Mouse (Mus musculus): Measurements from ENCODE around the gene Card9. TPM values are rescaled to one million over a fixed set of nuclear protein-coding genes. Genes with fewer than 3 reads are reported as not detected.
A peak's percentile ranks its signal among the peaks of the same experiment; 100 is the strongest.

Gene Card9
- polyA plus RNA-seq, 1 experiment from 2014 or later = 2.1 TPM

DNA sequence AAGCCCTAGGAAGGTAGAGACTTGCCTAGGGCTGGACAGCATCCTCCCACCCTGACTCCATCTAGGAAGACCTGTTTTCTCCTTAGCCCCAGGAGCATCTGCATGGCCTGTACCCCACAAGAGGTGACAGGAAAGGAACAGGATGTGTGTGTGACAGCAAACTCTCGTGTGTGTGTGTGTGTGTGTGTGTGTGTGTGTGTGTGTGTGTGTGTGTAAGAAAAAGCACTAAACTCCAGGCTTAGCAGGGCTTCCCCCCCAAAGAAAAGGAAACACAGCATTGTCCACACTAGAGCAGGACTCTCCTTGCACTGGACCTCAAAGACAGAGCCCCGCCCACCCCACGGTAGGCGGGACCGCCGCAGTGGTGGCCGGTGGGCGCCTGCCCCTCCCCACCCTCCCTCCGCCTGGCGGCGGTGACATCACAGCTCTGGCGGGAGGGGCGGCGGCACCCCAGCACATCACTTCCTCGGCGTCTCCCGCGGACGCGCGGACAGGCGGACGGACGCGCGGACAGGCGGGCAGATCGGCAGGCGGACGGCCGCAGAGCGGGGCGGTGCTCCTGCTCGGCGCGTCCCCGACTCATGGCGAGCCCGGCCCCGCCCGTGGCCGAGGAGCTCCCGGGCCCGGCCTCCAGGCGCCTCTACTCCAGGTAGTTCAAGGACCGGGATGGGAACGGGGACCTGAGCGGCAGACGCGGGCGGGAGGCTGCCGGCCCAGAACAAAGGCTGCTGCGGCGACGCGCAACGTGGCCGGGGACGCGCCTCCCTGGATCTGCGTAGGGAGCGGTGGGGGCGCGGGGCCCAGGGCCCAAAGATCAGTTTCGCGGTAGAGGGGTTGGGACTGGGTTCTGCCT, 45.4 kb downstream of the Card9 start, which contains the start of gene Gpsm1:
Gene Gpsm1 (plus strand): TSS at position 444 of the 853 bp plus-strand sequence.
- peak within 1 kb of the TSS; percentile 99 for H3K4me2 ChIP-seq (replicated peaks)
- peak within 1 kb of the TSS; percentile 97 for H3K27ac ChIP-seq
- under 1% methylated on average over 57 of the region's 66 CpGs for WGBS
- H3K27me3 ChIP-seq (ENCODE audit: control insufficient read depth, insufficient read depth, low read length) = no peaks in the 10 kb centered on the region
- H3K4me1 ChIP-seq (replicated peaks; ENCODE audit: control insufficient read depth, insufficient read depth, low read length) = peaks cover 51% of the 10 kb centered on the region
- no peaks in the 10 kb centered on the region for H3K36me3 ChIP-seq (replicated peaks; ENCODE audit: control insufficient read depth, insufficient read depth)
- ATAC-seq (ENCODE audit: low FRiP score) (peak; percentile 85), DNase-seq (ENCODE audit: low spot score) (peak; percentile 84)
- peak within 1 kb of the TSS; percentile 81 for H3K9ac ChIP-seq
- H3K4me3 ChIP-seq (replicated peaks; ENCODE audit: low read length) = peak within 1 kb of the TSS; percentile 52
- H3K9me3 ChIP-seq (ENCODE audit: control insufficient read depth, low read length) = no peaks in the 10 kb centered on the region

DNA sequence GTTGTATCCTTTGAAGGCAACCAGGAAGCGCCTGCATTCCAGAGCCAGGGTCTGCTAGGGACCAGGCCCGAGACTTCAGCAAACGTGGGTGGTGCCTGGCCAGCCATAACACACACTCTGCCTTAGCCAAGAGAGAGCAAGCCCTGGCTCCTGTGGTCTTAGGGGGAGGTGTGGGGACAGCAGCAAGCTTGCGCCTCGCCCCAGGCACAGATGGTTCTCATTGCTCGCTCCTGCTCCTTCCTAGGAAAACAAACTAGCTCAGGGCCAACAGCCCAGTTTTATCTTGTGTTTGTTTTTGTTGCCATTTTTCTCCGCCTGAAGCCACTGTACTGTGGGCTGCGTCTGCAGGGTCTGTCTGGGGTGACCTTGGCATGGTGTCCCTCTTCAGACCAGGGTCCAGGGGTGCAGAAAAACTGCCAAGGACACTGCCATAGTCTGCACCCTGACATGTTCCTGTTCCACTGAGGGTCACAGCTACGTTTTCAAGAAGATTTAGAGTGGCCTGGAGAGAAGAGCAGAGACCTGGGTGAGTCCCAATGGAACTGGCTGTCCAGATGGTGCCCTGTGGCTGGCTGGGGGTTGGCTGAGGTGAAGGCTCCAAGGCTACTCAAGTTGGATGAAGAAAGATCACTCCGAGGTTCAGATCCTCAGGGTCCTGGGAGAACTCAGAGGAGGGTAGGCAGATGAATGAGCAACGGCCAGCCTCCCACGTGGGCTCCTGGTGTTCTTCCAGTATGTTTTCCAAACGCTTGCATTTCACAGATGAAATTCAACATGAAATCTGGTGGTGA, 46.2 kb downstream of the Card9 start:
- Histone ChIP-seq H3K9ac (peak overlapping the region; percentile 81), H3K9me3 (ENCODE audit: control insufficient read depth, low read length) (no peaks in the 10 kb centered on the region), H3K36me3 (replicated peaks; ENCODE audit: control insufficient read depth, insufficient read depth) (no peaks in the 10 kb centered on the region), H3K4me3 (replicated peaks; ENCODE audit: low read length) (peak overlapping the region; percentile 52), H3K27ac (peak overlapping the region; percentile 97), H3K4me1 (replicated peaks; ENCODE audit: control insufficient read depth, insufficient read depth, low read length) (peaks cover 44% of the 10 kb centered on the region), H3K4me2 (replicated peaks) (peak overlapping the region; percentile 99), H3K27me3 (ENCODE audit: control insufficient read depth, insufficient read depth, low read length) (no peaks in the 10 kb centered on the region)
- DNase-seq (ENCODE audit: low spot score) (no peak), ATAC-seq (ENCODE audit: low FRiP score) (no peak)
- 66% methylated on average over 13 of the region's 13 CpGs for WGBS

DNA sequence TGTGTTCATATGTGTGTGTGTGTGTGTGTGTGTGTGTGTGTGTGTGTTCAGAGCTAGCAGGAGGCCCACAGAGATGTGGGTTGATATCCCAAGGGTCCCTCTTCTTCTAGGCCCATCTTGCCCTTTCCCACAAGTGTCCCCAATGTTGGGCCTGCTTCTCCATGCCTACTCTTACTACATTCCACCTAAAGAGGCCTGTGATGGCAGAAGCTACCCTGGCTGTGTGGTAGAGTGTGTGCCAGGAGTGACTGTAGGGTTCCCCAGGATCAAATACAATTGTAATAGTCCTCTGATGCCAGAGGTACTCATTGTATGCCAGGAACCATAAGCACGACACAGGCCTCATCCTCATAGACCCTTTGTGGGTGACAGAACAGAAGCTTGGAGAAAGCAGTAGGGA, 47.3 kb downstream of the Card9 start:
- no peak overlapping the region for H3K27ac ChIP-seq
- whole genome bisulfite sequencing = 92% methylated on average over 1 of the region's 1 CpGs
- no peak overlapping the region for H3K4me2 ChIP-seq (replicated peaks)
- H3K36me3 ChIP-seq (replicated peaks; ENCODE audit: control insufficient read depth, insufficient read depth) = no peaks in the 10 kb centered on the region
- no peaks in the 10 kb centered on the region for H3K9me3 ChIP-seq (ENCODE audit: control insufficient read depth, low read length)
- DNase-seq (ENCODE audit: low spot score) (no peak), ATAC-seq (ENCODE audit: low FRiP score) (no peak)
- no peaks in the 10 kb centered on the region for H3K27me3 ChIP-seq (ENCODE audit: control insufficient read depth, insufficient read depth, low read length)
- no peak overlapping the region for H3K9ac ChIP-seq
- peaks cover 33% of the 10 kb centered on the region for H3K4me1 ChIP-seq (replicated peaks; ENCODE audit: control insufficient read depth, insufficient read depth, low read length)
- H3K4me3 ChIP-seq (replicated peaks; ENCODE audit: low read length) = no peak overlapping the region

DNA sequence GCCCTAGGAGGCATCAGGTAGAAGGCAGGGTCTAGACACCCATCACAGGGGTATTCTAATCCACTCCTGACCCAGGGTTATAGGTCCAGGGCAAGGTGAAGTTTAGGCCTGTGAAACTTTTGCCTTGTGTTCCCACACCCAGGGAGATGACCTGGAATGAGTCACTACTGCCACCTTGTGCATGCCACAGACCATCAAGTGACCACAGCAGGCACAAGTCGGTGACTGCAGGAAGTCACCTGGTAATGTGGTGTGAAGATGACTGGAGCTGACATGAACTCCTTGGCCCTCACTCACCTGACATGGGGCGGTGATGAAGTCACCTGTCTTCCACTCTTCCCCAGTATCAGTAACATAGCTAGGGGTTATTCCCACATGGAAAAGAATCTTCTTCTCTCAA, 47.9 kb downstream of the Card9 start:
- DNase-seq (ENCODE audit: low spot score) = no peak
- 63% methylated on average over 2 of the region's 2 CpGs for WGBS
- H3K4me2 ChIP-seq (replicated peaks) = no peak overlapping the region

DNA sequence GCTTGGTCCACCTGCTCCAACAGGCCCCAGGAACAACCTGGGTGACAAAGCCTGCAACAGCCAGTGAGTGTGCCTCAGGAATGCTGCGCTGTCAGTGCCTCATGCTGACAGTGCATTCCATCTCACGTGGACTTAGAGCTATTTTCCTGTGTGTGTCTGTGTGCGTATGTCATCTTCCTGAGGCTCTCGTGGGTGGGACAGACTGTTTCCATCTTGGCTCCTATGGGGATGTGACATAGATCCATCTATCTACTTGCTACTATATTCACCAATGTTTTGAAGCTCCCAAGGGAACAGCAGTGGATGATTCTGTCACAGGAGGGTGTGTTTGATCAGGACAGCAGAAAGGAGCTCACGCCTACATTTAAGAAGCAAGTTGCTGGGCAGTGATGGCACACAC, 48.8 kb downstream of the Card9 start:
- 76% methylated on average over 5 of the region's 5 CpGs for WGBS

More for the DNA sequence above, 47.9 kb downstream of the Card9 start:
- H3K27ac ChIP-seq = no peak overlapping the region
- no peaks in the 10 kb centered on the region for H3K36me3 ChIP-seq (replicated peaks; ENCODE audit: control insufficient read depth, insufficient read depth)
- H3K4me1 ChIP-seq (replicated peaks; ENCODE audit: control insufficient read depth, insufficient read depth, low read length) = peaks cover 27% of the 10 kb centered on the region
- H3K9me3 ChIP-seq (ENCODE audit: control insufficient read depth, low read length) = no peaks in the 10 kb centered on the region
- no peak overlapping the region for H3K9ac ChIP-seq
- no peak overlapping the region for H3K4me3 ChIP-seq (replicated peaks; ENCODE audit: low read length)
- ATAC-seq (ENCODE audit: low FRiP score) = no peak
- no peaks in the 10 kb centered on the region for H3K27me3 ChIP-seq (ENCODE audit: control insufficient read depth, insufficient read depth, low read length)

DNA sequence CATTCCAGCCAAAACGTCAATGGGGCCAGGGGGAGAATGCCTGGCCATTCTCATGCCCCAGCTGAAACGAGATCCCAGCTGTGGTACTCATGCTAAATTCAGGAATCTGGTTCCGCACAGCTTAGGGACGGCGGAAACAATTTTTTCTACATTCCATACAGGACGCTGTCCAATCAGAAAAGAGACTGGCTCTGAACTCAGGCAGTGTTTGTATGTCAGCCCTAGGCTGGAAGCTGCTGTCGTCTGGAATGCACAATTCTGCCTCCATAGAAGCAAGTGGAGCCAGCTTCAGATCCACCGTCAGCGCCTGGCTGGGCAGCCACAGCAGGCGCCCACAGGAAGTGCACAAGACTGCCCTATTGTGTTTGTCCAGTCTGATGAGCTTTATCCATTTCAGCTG, 51.0 kb downstream of the Card9 start:
- H3K4me2 ChIP-seq (replicated peaks) = no peak overlapping the region
- no peaks in the 10 kb centered on the region for H3K36me3 ChIP-seq (replicated peaks; ENCODE audit: control insufficient read depth, insufficient read depth)
- no peaks in the 10 kb centered on the region for H3K9me3 ChIP-seq (ENCODE audit: control insufficient read depth, low read length)
- ATAC-seq (ENCODE audit: low FRiP score) (peak; percentile 52; the same call in 1 of the 2 replicates), DNase-seq (ENCODE audit: low spot score) (no peak)
- H3K27ac ChIP-seq = peak overlapping the region; percentile 54
- H3K27me3 ChIP-seq (ENCODE audit: control insufficient read depth, insufficient read depth, low read length) = no peaks in the 10 kb centered on the region
- H3K9ac ChIP-seq = no peak overlapping the region
- WGBS = 19% methylated on average over 10 of the region's 10 CpGs
- H3K4me1 ChIP-seq (replicated peaks; ENCODE audit: control insufficient read depth, insufficient read depth, low read length) = peaks cover 8% of the 10 kb centered on the region; the same call in 1 of the 2 replicates
- H3K4me3 ChIP-seq (replicated peaks; ENCODE audit: low read length) = no peak overlapping the region

More for the DNA sequence above, 48.8 kb downstream of the Card9 start:
- H3K27me3 ChIP-seq (ENCODE audit: control insufficient read depth, insufficient read depth, low read length) = no peaks in the 10 kb centered on the region
- H3K9ac ChIP-seq = no peak overlapping the region
- no peak for ATAC-seq (ENCODE audit: low FRiP score)
- DNase-seq (ENCODE audit: low spot score) = no peak
- H3K4me3 ChIP-seq (replicated peaks; ENCODE audit: low read length) = no peak overlapping the region
- H3K4me2 ChIP-seq (replicated peaks) = no peak overlapping the region
- H3K4me1 ChIP-seq (replicated peaks; ENCODE audit: control insufficient read depth, insufficient read depth, low read length) = peaks cover 18% of the 10 kb centered on the region
- H3K36me3 ChIP-seq (replicated peaks; ENCODE audit: control insufficient read depth, insufficient read depth) = no peaks in the 10 kb centered on the region
- H3K27ac ChIP-seq = no peak overlapping the region
- H3K9me3 ChIP-seq (ENCODE audit: control insufficient read depth, low read length) = no peaks in the 10 kb centered on the region

DNA sequence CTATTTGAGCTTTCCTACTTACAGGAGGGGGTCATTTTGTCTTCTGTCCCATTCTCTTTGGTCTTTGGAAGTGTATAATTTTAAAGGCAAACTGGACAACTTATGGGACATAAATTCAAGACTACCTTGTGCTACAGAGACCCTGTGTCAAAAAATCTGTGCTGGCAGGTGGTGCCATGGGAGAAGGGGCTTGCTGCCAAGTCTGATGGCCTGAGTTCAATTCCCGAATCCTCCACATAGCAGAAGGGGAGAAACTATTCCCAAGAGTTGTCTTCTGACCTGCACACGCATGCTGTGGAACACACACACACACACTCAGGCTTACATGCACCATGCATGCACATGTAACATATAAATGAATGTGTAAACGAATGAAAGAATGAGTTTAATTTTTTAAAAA, 54.0 kb downstream of the Card9 start:
- Histone ChIP-seq H3K4me1 (replicated peaks; ENCODE audit: control insufficient read depth, insufficient read depth, low read length) (no peaks in the 10 kb centered on the region), H3K4me3 (replicated peaks; ENCODE audit: low read length) (no peak overlapping the region), H3K4me2 (replicated peaks) (no peak overlapping the region), H3K36me3 (replicated peaks; ENCODE audit: control insufficient read depth, insufficient read depth) (no peaks in the 10 kb centered on the region), H3K27me3 (ENCODE audit: control insufficient read depth, insufficient read depth, low read length) (no peaks in the 10 kb centered on the region), H3K27ac (no peak overlapping the region), H3K9me3 (ENCODE audit: control insufficient read depth, low read length) (no peaks in the 10 kb centered on the region), H3K9ac (no peak overlapping the region)
- ATAC-seq (ENCODE audit: low FRiP score) = no peak
- no peak for DNase-seq (ENCODE audit: low spot score)
- WGBS = 95% methylated on average over 3 of the region's 3 CpGs

DNA sequence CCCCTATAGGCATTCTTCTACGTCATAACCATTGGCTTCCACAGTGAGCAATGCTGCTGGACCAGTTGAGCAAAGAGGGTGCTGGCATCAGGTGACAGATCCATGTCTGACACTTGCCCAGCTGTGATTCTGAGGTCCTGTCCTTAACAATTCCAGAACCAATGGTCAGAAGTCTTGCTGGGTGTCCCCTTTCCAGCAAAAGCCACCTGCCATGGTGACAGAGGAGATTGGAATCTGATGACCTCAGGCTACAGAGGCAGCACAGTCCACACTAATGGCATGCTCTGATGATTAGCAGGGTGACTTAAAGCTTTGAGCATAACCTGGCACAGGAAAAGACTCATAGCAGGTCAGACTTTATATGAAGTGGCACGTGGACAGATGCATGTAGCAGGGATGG, 55.2 kb downstream of the Card9 start:
- Histone ChIP-seq H3K27me3 (ENCODE audit: control insufficient read depth, insufficient read depth, low read length) (no peaks in the 10 kb centered on the region), H3K9me3 (ENCODE audit: control insufficient read depth, low read length) (no peaks in the 10 kb centered on the region), H3K36me3 (replicated peaks; ENCODE audit: control insufficient read depth, insufficient read depth) (no peaks in the 10 kb centered on the region), H3K4me1 (replicated peaks; ENCODE audit: control insufficient read depth, insufficient read depth, low read length) (no peaks in the 10 kb centered on the region), H3K4me2 (replicated peaks) (no peak overlapping the region), H3K4me3 (replicated peaks; ENCODE audit: low read length) (no peak overlapping the region), H3K9ac (no peak overlapping the region), H3K27ac (no peak overlapping the region)
- DNase-seq (ENCODE audit: low spot score) (no peak), ATAC-seq (ENCODE audit: low FRiP score) (no peak)
- 90% methylated on average over 2 of the region's 2 CpGs for WGBS

DNA sequence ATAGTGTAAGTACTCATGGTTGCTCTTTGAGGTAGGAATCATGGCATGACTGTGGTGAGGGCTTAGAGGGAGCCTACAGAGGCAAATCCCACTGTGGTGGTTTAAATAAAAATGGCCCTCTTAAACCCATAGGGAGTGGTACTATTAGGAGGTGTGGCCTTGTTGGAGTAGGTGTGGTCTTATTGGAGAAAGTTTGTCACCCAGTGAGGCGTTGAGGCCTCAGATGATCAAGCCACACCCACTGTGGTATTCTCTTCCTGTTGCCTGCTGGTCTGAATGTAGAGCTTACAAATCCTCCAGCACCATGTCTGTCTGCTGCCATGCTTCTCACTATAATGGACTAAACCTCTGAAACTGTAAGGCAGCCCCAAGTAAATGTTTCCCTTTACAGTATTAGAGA, 56.0 kb downstream of the Card9 start:
- Histone ChIP-seq H3K9me3 (ENCODE audit: control insufficient read depth, low read length) (no peaks in the 10 kb centered on the region), H3K9ac (no peak overlapping the region), H3K27ac (no peak overlapping the region), H3K27me3 (ENCODE audit: control insufficient read depth, insufficient read depth, low read length) (no peaks in the 10 kb centered on the region), H3K4me2 (replicated peaks) (no peak overlapping the region), H3K4me3 (replicated peaks; ENCODE audit: low read length) (no peak overlapping the region), H3K4me1 (replicated peaks; ENCODE audit: control insufficient read depth, insufficient read depth, low read length) (peaks cover 3% of the 10 kb centered on the region; the same call in 1 of the 2 replicates), H3K36me3 (replicated peaks; ENCODE audit: control insufficient read depth, insufficient read depth) (no peaks in the 10 kb centered on the region)
- DNase-seq (ENCODE audit: low spot score) (no peak), ATAC-seq (ENCODE audit: low FRiP score) (no peak)
- 79% methylated on average over 1 of the region's 1 CpGs for WGBS

All from hindbrain, embryonic 14.5 days (tissue).